Mouse (Mus musculus) kidney, postnatal 36 days (tissue): ENCODE results near the gene Snip1.
A peak's percentile ranks its signal among the peaks of the same experiment; 100 is the strongest.

Experiments
- DNase-seq, 2 experiments: peaks; one replicate each; pipeline ENCODE4 v3.0.0; 2021 to 2022; ENCODE audit warnings: mixed read lengths in 2 of 2

Gene Snip1

GRCm38 (mm10) chr4:125101334-125101733, 34.9 kb downstream of the Snip1 start:
- DNase-seq = no peak

GRCm38 (mm10) chr4:125105354-125105753, 38.9 kb downstream of the Snip1 start:
- DNase-seq = no peak

- DNase-seq = peak; percentile 85 to 93
Measured at GRCm38 (mm10) chr4:125114638-125115037, 48.2 kb downstream of the Snip1 start.

- no peak for DNase-seq
Measured at GRCm38 (mm10) chr4:125115081-125115480, 48.6 kb downstream of the Snip1 start.

- DNase-seq = peak; percentile 80 to 90
Measured at GRCm38 (mm10) chr4:125115710-125116089, 49.2 kb downstream of the Snip1 start.

GRCm38 (mm10) chr4:125116090-125116861, 49.8 kb downstream of the Snip1 start:
- DNase-seq = peak; percentile 84 to 87

GRCm38 (mm10) chr4:125116929-125117328, 50.5 kb downstream of the Snip1 start:
- peak in 1 of 2 experiments; percentile 32 for DNase-seq

GRCm38 (mm10) chr4:125117902-125118320, 51.4 kb downstream of the Snip1 start:
- DNase-seq = no peak

- no peak for DNase-seq
Measured at GRCm38 (mm10) chr4:125119070-125119469, 52.6 kb downstream of the Snip1 start.

- no peak for DNase-seq
Measured at GRCm38 (mm10) chr4:125119721-125120120, 53.2 kb downstream of the Snip1 start.

GRCm38 (mm10) chr4:125122431-125123278, 56.2 kb downstream of the Snip1 start:
- DNase-seq = peak; percentile 84 to 85

- DNase-seq = peak; percentile 26 to 39
Measured at GRCm38 (mm10) chr4:125123279-125123671, 56.8 kb downstream of the Snip1 start.
